Mouse (Mus musculus) cerebellum, postnatal 36 days (tissue): ENCODE results near the gene Itgb2.
A peak's percentile ranks its signal among the peaks of the same experiment; 100 is the strongest.

Experiments used
- DNase-seq, 2 experiments: peaks; one replicate each; pipeline ENCODE4 v3.0.0; 2021 to 2022; ENCODE audit warnings: mixed read lengths in 2 of 2

The Itgb2 gene

DNA sequence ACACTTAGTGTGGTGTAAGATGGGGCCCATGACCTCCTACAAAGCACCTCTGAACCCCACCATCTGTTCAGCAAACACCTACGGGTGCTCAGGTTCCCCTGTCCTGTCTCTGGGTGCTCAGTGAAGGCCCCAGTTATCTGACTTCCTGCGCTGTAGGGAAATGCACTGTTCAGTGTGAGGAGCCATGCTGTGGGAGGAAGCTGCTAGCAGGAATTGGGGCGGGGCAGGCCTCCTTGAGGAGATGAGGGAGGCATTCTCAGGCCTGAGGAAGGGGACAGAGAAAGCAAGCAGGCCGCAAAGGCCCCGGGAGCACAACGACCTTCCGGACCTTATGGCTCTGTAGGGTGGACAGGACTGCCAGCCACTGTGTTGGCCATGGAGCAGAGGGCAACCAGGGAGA is 59.1 kb downstream of the Itgb2 start:
- no peak for DNase-seq

DNA sequence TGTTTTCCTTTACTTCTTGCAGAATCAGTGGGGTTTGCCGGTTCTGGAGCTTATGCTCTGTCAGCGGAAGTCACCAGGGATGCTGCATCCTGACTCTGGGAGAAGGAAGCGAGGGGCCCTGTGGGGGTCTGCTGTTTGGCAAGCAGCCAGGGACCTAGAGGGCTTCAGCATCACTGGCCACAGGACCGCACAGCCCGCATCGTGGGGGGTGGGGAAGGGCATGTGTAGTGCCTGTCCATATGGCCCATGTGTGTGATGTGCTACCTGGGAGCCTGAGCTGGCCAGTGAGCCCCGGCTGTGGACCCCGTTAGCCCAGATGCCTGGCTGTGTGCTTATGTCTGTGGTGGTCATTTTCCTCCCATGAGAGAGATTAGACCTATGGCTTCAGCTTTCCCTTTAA is 59.7 kb downstream of the Itgb2 start:
- DNase-seq: no peak

- DNase-seq: peak; percentile 62 to 69
Measured at GRCm38 (mm10) chr10:77590812-77591211, 60.8 kb downstream of the Itgb2 start.

- no peak for DNase-seq
Measured at GRCm38 (mm10) chr10:77591546-77591945, 61.5 kb downstream of the Itgb2 start.

- DNase-seq: no peak
Measured at GRCm38 (mm10) chr10:77596060-77596459, 66.0 kb downstream of the Itgb2 start.

GRCm38 (mm10) chr10:77603021-77603420 is 73.0 kb downstream of the Itgb2 start:
- DNase-seq: no peak

DNA sequence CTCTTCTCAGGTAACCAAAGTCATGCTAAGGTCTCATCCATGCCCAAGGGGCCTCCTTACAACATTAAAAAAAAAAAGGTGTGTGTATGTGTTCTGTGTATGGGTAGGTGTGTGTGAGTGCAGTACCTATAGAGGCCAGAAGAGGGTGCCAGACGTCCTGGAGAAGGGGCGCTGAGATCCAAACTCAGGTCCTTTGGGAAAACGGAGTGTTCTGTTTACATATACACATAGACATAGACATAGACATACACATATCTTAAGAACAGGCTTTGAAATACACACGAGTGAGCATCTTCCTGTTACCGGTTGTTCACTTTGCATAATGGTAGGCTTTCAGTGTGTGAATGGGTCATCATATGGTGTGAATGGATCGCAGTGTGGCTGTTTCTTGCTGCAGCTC is 74.1 kb downstream of the Itgb2 start:
- no peak for DNase-seq

- DNase-seq: no peak
Measured at GRCm38 (mm10) chr10:77604958-77605357, 74.9 kb downstream of the Itgb2 start.

DNA sequence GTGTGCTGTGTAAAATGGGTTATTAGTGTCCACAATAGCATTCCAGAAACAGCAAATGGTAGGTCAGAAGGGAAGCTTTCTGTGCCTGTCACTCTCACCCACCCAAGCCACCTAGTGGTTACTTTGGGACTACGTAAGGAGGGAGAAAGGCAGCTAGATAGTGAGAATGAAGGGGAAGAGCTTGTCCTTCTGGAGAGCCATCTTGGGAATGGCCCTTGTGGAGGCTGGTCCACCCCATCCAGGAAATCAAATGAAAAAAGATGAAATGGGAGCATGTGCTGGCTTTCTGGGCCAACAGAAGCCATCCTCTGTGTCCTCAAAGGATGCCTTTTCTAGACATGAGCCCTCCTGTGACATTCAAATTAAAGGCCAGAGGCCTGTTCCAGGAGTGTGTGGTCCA is 75.3 kb downstream of the Itgb2 start:
- no peak for DNase-seq

DNA sequence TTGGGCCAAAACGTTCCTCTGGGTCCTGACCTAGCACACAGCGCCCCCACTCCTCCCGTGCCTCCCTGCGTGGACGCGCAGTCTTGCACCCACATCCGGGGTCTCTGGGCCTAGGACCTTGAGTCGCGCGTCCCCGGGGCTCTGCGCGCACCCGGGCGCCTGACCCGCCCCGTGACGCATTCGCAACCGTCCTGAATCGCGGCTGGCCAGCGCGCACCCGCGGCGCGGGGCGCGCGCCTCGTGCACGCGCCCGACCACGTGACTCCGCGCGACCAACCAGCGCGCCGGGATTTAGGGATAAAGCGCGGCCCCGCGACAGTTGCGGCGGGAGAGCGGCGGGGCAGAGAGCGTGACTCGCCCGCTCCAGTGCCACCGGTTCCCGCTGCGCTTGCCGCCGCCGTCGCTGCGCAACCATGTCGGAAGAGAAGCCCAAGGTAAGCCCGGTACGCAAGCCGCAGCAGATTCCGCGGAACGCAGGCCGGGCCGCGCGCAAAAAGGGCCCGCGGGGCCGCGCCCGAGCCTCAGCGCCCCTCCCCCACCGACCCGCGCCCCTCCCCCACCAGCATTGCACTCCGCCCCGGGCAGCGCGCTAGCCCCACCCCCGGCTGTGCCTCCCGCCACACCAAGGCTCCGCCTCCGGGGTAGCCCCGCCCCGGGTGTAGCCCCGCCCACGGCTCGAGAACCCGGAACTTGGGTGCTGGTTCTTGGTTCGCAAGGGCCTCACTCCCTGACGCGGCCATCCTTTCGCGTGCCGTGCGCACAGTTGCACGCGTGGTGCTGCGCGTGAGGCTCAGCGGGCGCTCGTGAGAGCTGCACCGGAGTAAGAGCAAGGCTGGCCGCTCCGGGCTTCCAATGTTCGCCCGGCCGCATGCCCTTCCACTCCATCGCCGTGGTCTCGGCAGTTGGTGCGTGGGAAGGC is 76.1 kb downstream of the Itgb2 start, which contains the start of the genes Sumo3 and Gm49325:
Sumo3 (plus strand) TSS at position 190 of the 919 bp plus-strand sequence.
Gm49325 (plus strand) TSS at position 290 of the 919 bp plus-strand sequence.
- DNase-seq: peak; percentile 90 to 95

DNA sequence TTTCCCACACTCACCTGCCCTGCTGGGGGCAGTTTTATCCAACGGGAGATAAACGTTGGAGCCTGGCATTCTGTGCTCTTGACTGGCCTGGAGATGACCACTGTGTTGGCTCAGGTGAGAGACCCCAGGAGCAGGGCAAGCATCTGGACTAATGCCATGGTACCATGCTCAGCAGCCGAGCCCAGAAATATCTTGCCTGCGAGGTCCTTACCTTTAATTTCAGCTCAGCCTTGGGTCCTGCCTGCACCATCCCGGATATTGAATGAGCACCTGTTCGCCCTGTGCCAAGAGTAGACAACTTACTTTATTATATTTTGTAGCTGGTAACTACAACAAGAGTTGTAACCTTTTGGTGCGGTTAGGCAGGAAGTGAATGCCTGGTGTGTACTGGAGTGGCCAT is 76.8 kb downstream of the Itgb2 start:
- DNase-seq: no peak

GRCm38 (mm10) chr10:77607441-77607840 is 77.4 kb downstream of the Itgb2 start:
- DNase-seq: no peak

GRCm38 (mm10) chr10:77608589-77608988 is 78.5 kb downstream of the Itgb2 start:
- no peak for DNase-seq

DNA sequence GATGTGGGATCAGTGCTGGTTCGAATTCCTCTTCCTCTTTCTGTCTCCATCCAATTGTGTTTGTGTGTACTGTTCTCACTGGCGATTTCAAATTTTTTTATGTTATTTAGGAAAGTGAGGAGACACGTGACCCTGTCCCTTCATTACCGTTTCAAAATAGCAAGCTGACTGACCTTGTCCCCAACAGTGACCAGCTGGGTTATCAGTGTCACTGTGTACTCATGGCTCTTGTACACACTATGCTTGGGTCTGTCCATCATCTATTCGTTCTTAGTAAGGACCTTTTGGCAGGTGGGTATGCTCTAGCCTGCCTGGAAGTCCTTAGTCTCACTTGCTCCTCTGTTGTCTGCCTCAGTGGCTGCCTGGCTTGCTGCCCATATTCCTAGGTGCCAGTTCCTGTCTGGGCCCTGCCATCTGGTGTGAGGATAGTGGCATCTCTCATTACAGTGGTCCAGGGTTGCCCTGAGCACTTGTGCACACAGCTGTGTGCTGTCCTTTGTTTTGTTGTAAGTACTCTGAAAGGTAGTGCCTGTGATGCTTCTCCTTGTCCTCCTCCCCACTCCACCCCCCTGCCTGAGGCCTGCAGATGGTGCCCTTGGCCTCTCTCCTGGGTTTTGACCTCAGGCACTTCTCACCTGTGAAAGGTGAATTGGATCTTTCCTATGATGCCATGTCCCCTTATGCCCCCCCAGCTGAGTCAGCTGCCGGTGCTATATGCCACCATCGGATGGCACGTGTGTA is 80.3 kb downstream of the Itgb2 start:
- DNase-seq: peak; percentile 45 to 51

- no peak for DNase-seq
Measured at GRCm38 (mm10) chr10:77613409-77613808, 83.4 kb downstream of the Itgb2 start.
